Mouse (Mus musculus): ENCODE measurements around the gene Gm21988. TPM values are rescaled to one million over a fixed set of nuclear protein-coding genes. Genes with fewer than 3 reads are reported as not detected.

Gene Gm21988
- polyA plus RNA-seq, 1 experiment from 2014 or later, result 6.5 TPM

GRCm38 (mm10) chr11:70235254-70235900, 4.3 kb downstream of the Gm21988 start:
- Histone ChIP-seq H3K27ac (peak overlapping the region; percentile 60), H3K9me3 (replicated peaks) (no peaks in the 10 kb centered on the region), H3K4me2 (no peak overlapping the region; the same call in 1 of the 2 replicates), H3K4me1 (replicated peaks) (peaks cover 68% of the 10 kb centered on the region), H3K36me3 (peaks cover 20% of the 10 kb centered on the region), H3K27me3 (peaks cover under 1% of the 10 kb centered on the region; the same call in 1 of the 2 replicates), H3K4me3 (replicated peaks) (no peak overlapping the region), H3K9ac (peak overlapping the region; percentile 23; the same call in 1 of the 2 replicates)
- DNase-seq, result no peak
- 81% methylated on average over 12 of the region's 12 CpGs for WGBS (ENCODE audit: insufficient replicate concordance)
- ATAC-seq (ENCODE audit: low read depth), result no peak

- DNase-seq (no peak), ATAC-seq (ENCODE audit: low read depth) (no peak)
- Histone ChIP-seq H3K27ac (peak overlapping the region; percentile 60), H3K4me1 (replicated peaks) (peaks cover 74% of the 10 kb centered on the region), H3K27me3 (peaks cover 9% of the 10 kb centered on the region), H3K4me3 (replicated peaks) (no peak overlapping the region), H3K9me3 (replicated peaks) (no peaks in the 10 kb centered on the region), H3K4me2 (no peak overlapping the region), H3K9ac (0 out of 2 replicates have a peak overlapping the region, but pooled peaks have one; percentile 23), H3K36me3 (peaks cover 20% of the 10 kb centered on the region)
- 20% methylated on average over 8 of the region's 8 CpGs for WGBS (ENCODE audit: insufficient replicate concordance)
These were observed 5.1 kb downstream of the Gm21988 start for GRCm38 (mm10) chr11:70234497-70234896.

- Histone ChIP-seq H3K9ac (no peak overlapping the region), H3K4me2 (no peak overlapping the region), H3K4me1 (replicated peaks) (peaks cover 78% of the 10 kb centered on the region), H3K4me3 (replicated peaks) (no peak overlapping the region), H3K9me3 (replicated peaks) (no peaks in the 10 kb centered on the region), H3K36me3 (peaks cover 20% of the 10 kb centered on the region), H3K27ac (0 out of 2 replicates have a peak overlapping the region, but pooled peaks have one; percentile 5), H3K27me3 (peaks cover 14% of the 10 kb centered on the region)
- 47% methylated on average over 5 of the region's 5 CpGs for WGBS (ENCODE audit: insufficient replicate concordance)
- ATAC-seq (ENCODE audit: low read depth) (no peak), DNase-seq (no peak)
These were observed 5.6 kb downstream of the Gm21988 start for GRCm38 (mm10) chr11:70234037-70234436.

GRCm38 (mm10) chr11:70233016-70233415, 6.6 kb downstream of the Gm21988 start:
- Histone ChIP-seq H3K4me1 (replicated peaks) (peaks cover 80% of the 10 kb centered on the region), H3K27ac (no peak overlapping the region), H3K9me3 (replicated peaks) (no peaks in the 10 kb centered on the region), H3K4me3 (replicated peaks) (no peak overlapping the region), H3K36me3 (peaks cover 20% of the 10 kb centered on the region), H3K4me2 (peak overlapping the region; percentile 42), H3K9ac (peak overlapping the region; percentile 5; the same call in 1 of the 2 replicates), H3K27me3 (peaks cover 23% of the 10 kb centered on the region)
- ATAC-seq (ENCODE audit: low read depth) (no peak), DNase-seq (no peak)
- WGBS (ENCODE audit: insufficient replicate concordance), result 52% methylated on average over 8 of the region's 8 CpGs

GRCm38 (mm10) chr11:70232546-70232945, 7.1 kb downstream of the Gm21988 start:
- Histone ChIP-seq H3K4me2 (peak overlapping the region; percentile 42), H3K4me3 (replicated peaks) (peak overlapping the region; percentile 27), H3K9ac (peak overlapping the region; percentile 5; the same call in 1 of the 2 replicates), H3K4me1 (replicated peaks) (peaks cover 85% of the 10 kb centered on the region), H3K9me3 (replicated peaks) (no peaks in the 10 kb centered on the region), H3K36me3 (peaks cover 20% of the 10 kb centered on the region), H3K27me3 (peaks cover 28% of the 10 kb centered on the region), H3K27ac (no peak overlapping the region)
- no peak for ATAC-seq (ENCODE audit: low read depth)
- 20% methylated on average over 9 of the region's 10 CpGs for WGBS (ENCODE audit: insufficient replicate concordance)
- no peak for DNase-seq

- no peaks in the 10 kb centered on the region for H3K9me3 ChIP-seq (replicated peaks)
- peak; percentile 80 for DNase-seq
- under 1% methylated on average over 32 of the region's 32 CpGs for WGBS (ENCODE audit: insufficient replicate concordance)
- H3K27me3 ChIP-seq, result peaks cover 49% of the 10 kb centered on the region
- peak overlapping the region; percentile 75 for H3K4me2 ChIP-seq
- H3K36me3 ChIP-seq, result peaks cover 10% of the 10 kb centered on the region
- peaks cover 87% of the 10 kb centered on the region for H3K4me1 ChIP-seq (replicated peaks)
- H3K9ac ChIP-seq, result peak overlapping the region; percentile 63
- H3K4me3 ChIP-seq (replicated peaks), result peak overlapping the region; percentile 53
- no peak overlapping the region; the same call in 1 of the 2 replicates for H3K27ac ChIP-seq
- ATAC-seq (ENCODE audit: low read depth), result peak; percentile 60
These were observed 9.3 kb downstream of the Gm21988 start for GRCm38 (mm10) chr11:70230239-70230727.

- peaks cover 1% of the 10 kb centered on the region; the same call in 1 of the 2 replicates for H3K36me3 ChIP-seq
- DNase-seq (no peak), ATAC-seq (ENCODE audit: low read depth) (peak; percentile 2; the same call in 1 of the 2 replicates)
- H3K4me1 ChIP-seq (replicated peaks), result peaks cover 87% of the 10 kb centered on the region
- H3K27ac ChIP-seq, result peak within 1 kb of the TSS; percentile 73
- H3K4me2 ChIP-seq, result peak within 1 kb of the TSS; percentile 75
- H3K9ac ChIP-seq, result peak within 1 kb of the TSS; percentile 63
- WGBS (ENCODE audit: insufficient replicate concordance), result 3% methylated on average over 39 of the region's 39 CpGs
- H3K4me3 ChIP-seq (replicated peaks), result peak within 1 kb of the TSS; percentile 53
- peaks cover 53% of the 10 kb centered on the region for H3K27me3 ChIP-seq
- no peaks in the 10 kb centered on the region for H3K9me3 ChIP-seq (replicated peaks)
These were observed 10.2 kb downstream of the Gm21988 start, which contains the start of gene Bcl6b for GRCm38 (mm10) chr11:70229260-70230010. Bcl6b (minus strand) TSS chr11:70229798.

GRCm38 (mm10) chr11:70228828-70229227, 10.8 kb downstream of the Gm21988 start:
- peak overlapping the region; percentile 73 for H3K27ac ChIP-seq
- H3K9me3 ChIP-seq (replicated peaks), result no peaks in the 10 kb centered on the region
- peak overlapping the region; percentile 53 for H3K4me3 ChIP-seq (replicated peaks)
- ATAC-seq (ENCODE audit: low read depth) (peak; percentile 83), DNase-seq (peak; percentile 89)
- peak overlapping the region; percentile 63 for H3K9ac ChIP-seq
- H3K36me3 ChIP-seq, result no peaks in the 10 kb centered on the region
- H3K4me2 ChIP-seq, result peak overlapping the region; percentile 75
- H3K27me3 ChIP-seq, result peaks cover 53% of the 10 kb centered on the region
- under 1% methylated on average over 19 of the region's 19 CpGs for WGBS (ENCODE audit: insufficient replicate concordance)
- H3K4me1 ChIP-seq (replicated peaks), result peaks cover 87% of the 10 kb centered on the region

GRCm38 (mm10) chr11:70227661-70228245, 11.9 kb downstream of the Gm21988 start:
- Histone ChIP-seq H3K27ac (no peak overlapping the region), H3K4me2 (peak overlapping the region; percentile 75), H3K4me3 (replicated peaks) (peak overlapping the region; percentile 33; the same call in 1 of the 2 replicates), H3K4me1 (replicated peaks) (peaks cover 90% of the 10 kb centered on the region), H3K36me3 (no peaks in the 10 kb centered on the region), H3K27me3 (peaks cover 53% of the 10 kb centered on the region), H3K9ac (0 out of 2 replicates have a peak overlapping the region, but pooled peaks have one; percentile 42), H3K9me3 (replicated peaks) (no peaks in the 10 kb centered on the region)
- WGBS (ENCODE audit: insufficient replicate concordance), result 69% methylated on average over 4 of the region's 4 CpGs
- ATAC-seq (ENCODE audit: low read depth) (no peak), DNase-seq (no peak)

- H3K4me1 ChIP-seq (replicated peaks), result peaks cover 90% of the 10 kb centered on the region
- WGBS (ENCODE audit: insufficient replicate concordance), result 41% methylated on average over 5 of the region's 5 CpGs
- no peak for ATAC-seq (ENCODE audit: low read depth)
- H3K27me3 ChIP-seq, result peaks cover 53% of the 10 kb centered on the region
- H3K36me3 ChIP-seq, result no peaks in the 10 kb centered on the region
- H3K9me3 ChIP-seq (replicated peaks), result no peaks in the 10 kb centered on the region
- H3K4me3 ChIP-seq (replicated peaks), result peak overlapping the region; percentile 33
- DNase-seq, result no peak
- peak overlapping the region; percentile 75 for H3K4me2 ChIP-seq
- peak overlapping the region; percentile 42; the same call in 1 of the 2 replicates for H3K9ac ChIP-seq
- H3K27ac ChIP-seq, result peak overlapping the region; percentile 41; the same call in 1 of the 2 replicates
These were observed 12.5 kb downstream of the Gm21988 start for GRCm38 (mm10) chr11:70227126-70227525.

GRCm38 (mm10) chr11:70226602-70226890, 13.1 kb downstream of the Gm21988 start:
- WGBS (ENCODE audit: insufficient replicate concordance), result 28% methylated on average over 18 of the region's 18 CpGs
- Histone ChIP-seq H3K4me3 (replicated peaks) (peak overlapping the region; percentile 33), H3K36me3 (no peaks in the 10 kb centered on the region), H3K9me3 (replicated peaks) (no peaks in the 10 kb centered on the region), H3K4me2 (peak overlapping the region; percentile 75), H3K4me1 (replicated peaks) (peaks cover 94% of the 10 kb centered on the region), H3K9ac (peak overlapping the region; percentile 42; the same call in 1 of the 2 replicates), H3K27ac (no peak overlapping the region), H3K27me3 (peaks cover 53% of the 10 kb centered on the region)
- DNase-seq (no peak), ATAC-seq (ENCODE audit: low read depth) (no peak)

All from liver, embryonic 13.5 days (tissue).